Mouse (Mus musculus) cortical plate, adult 2 months (tissue): ENCODE measurements around the gene Myl6. TPM values are rescaled to one million over a fixed set of nuclear protein-coding genes. Genes with fewer than 3 reads are reported as not detected.

Source experiments
- H3K27ac ChIP-seq: fragments of 200-500 bp; 2 replicates; pipeline ENCODE4 v1.5.1; 2012; ENCODE audit warnings: low read length, control low read depth, inconsistent platforms; ENCODE audit not compliant: insufficient read depth
- H3K4me1 ChIP-seq: fragments of 200-500 bp; 2 replicates; pipeline ENCODE4 v1.6.1; 2011; ENCODE audit warnings: low read length; ENCODE audit not compliant: control insufficient read depth, insufficient read depth
- H3K4me3 ChIP-seq: fragments of 200-500 bp; 2 replicates; pipeline ENCODE4 v1.5.1; 2011; ENCODE audit warnings: mild to moderate bottlenecking, low read length, control low read depth; ENCODE audit not compliant: insufficient read depth
- CTCF ChIP-seq: fragments of 200-500 bp; IDR thresholded peaks from 2 replicates; pipeline ENCODE4 v1.5.1; 2011; ENCODE audit warnings: mild to moderate bottlenecking, control low read depth, low read length; ENCODE audit not compliant: insufficient read depth; ENCODE audit errors: extremely low read depth
- POLR2A ChIP-seq: fragments of 200-500 bp; IDR thresholded peaks from 2 replicates; pipeline ENCODE4 v1.6.1; 2011; ENCODE audit warnings: mild to moderate bottlenecking, low read length, control low read depth; ENCODE audit not compliant: insufficient read depth; ENCODE audit errors: extremely low read depth
- polyA plus RNA-seq: library from polyadenylated mRNA; depleted of rRNA; stranded (reverse); fragments of >200 nt; gene quantifications from 2 replicates; pipeline ENCODE4 v1.2.3, GENCODE M21; 2012; rRNA removed

Gene Myl6
- 1,299 and 1,338 TPM in 2 replicates for polyA plus RNA-seq

DNA sequence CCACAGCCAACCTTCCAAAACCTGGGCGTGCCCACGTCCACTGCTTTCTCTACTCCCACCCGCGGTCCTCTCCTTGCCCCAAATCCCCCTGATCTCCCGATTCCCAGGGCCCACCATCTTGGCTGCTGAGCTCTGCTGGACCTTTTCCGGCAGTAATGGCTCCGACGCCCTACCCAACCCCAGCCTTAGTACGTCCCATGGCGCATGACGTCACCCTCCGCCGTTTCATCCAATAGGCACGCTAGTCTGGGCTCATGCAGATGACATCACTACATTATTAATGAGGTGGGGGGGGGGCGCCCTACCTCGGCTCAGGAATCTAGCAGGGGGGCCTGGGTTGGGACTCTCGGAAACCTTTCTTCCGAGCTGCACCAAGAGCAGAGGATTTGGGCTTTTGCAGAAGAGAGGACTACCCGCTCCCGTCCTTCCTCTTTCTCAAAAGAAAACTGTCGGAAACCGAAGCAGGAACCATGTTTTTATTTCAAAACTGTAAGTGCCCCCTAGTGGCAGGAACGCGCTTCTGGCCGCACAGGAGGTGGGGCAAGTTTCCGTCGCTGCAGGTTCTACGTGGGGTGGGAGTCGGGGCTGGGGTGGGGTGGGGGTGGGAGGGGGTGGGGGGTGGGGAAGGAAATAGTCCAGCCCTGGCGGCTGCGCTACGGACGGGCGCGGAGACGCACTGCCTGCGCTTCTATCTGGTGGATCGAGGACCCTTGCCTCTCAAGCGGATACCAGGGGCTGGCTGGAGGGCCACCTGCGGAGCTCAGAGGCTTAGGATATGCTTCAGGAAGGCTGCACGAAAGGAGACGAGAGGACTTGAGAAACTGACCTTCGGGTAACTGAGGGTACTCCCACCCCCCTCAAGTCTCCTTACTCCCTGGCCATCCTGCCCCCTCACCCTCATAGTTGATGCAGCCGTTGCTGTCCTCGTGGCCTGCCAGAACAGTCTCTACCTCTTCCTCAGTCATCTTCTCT, at the start of gene Myl6:
Gene Myl6, minus strand, starts transcription at position 451 of the 972 bp plus-strand sequence.
- H3K4me1 ChIP-seq: peaks cover 2% of the 10 kb centered on the region
- H3K4me3 ChIP-seq: peak within 1 kb of the TSS; percentile 76
- peak within 1 kb of the TSS; percentile 88 for H3K27ac ChIP-seq
- peak; percentile 59 for TF ChIP-seq CTCF
- peak; percentile 100 for TF ChIP-seq POLR2A

DNA sequence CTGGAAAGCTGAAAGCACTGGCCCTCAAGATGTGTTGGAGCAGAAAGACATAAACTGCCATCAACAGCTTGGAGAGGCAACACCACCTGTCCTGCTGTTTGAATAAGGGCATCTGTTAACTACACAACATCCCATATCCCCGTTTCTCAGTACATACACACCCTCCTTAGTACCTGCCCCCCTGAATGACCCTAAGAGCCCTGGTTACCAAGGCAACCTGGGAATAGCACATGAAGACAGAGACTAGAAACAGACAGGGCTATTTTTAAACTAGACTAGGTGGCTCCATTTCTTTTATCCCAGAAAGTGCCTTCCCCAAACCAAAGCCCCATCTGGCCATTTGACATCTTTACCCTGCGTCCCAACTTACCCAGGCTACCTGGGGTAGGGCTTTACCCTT, 49.2 kb upstream of the Myl6 start:
- TF ChIP-seq CTCF: no peak
- TF ChIP-seq POLR2A: no peak
- Histone ChIP-seq H3K4me3 (no peak overlapping the region), H3K27ac (no peak overlapping the region), H3K4me1 (peaks cover 6% of the 10 kb centered on the region; the same call in 1 of the 2 replicates)

DNA sequence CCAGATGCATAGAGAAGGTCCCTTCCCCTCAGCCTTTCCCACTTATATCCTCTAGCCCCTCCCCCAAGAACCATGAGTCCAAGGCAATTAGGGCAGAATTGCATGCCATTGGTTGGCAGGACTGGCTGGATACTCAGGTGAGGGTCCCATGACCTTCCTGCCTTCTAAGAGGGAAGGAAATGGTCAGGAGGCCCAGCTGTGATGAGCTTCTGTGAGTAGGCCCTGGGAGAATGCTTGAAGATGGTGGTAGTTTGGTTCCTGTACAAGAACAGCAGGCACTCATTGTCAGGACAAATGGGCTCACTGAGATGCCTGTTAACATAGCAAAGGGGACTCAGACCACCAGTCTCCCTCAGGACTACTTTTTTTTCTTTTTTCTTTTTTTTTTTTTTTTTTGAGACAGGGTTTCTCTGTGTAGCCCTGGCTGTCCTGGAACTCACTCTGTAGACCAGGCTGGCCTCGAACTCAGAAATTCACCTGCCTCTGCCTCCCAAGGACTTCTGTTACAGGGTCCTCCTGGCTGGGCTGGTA, 44.5 kb upstream of the Myl6 start:
- Histone ChIP-seq H3K4me3 (no peak overlapping the region), H3K27ac (no peak overlapping the region), H3K4me1 (peaks cover 5% of the 10 kb centered on the region; the same call in 1 of the 2 replicates)
- TF ChIP-seq CTCF (no peak), POLR2A (no peak)

DNA sequence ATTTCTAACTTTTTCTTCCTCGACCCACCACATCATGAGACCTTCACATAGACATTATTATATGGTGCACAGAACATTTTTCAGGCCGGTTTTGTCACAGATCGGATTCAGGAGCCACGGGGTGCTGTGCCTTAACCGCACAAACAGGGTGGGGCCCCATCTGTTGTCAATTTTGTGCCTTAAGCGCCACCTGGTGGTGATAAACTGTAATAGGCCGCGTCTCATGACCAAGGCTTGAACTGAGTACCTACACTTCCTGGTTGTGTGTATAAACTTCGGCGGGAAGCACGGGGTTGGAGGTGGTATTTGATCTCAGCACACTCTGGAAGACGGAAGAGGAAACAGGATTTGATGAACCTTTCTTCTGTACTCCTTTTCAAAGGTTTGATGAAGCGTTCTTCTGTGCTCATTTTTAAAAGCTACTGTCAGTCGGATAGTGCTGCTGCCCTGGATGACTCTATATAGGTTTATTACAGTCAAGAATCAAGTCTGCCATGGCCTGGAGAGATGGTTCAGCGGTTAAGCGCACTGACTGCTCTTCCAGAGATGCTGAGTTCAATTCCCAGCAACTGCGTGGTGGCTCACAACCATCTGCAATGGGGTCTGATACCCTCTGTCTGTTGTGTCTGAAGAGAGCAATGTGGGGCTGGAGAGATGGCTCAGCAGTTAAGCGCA, 42.5 kb upstream of the Myl6 start:
- TF ChIP-seq CTCF: peak; percentile 81
- no peak for TF ChIP-seq POLR2A
- Histone ChIP-seq H3K4me1 (no peaks in the 10 kb centered on the region), H3K4me3 (no peak overlapping the region), H3K27ac (no peak overlapping the region)

DNA sequence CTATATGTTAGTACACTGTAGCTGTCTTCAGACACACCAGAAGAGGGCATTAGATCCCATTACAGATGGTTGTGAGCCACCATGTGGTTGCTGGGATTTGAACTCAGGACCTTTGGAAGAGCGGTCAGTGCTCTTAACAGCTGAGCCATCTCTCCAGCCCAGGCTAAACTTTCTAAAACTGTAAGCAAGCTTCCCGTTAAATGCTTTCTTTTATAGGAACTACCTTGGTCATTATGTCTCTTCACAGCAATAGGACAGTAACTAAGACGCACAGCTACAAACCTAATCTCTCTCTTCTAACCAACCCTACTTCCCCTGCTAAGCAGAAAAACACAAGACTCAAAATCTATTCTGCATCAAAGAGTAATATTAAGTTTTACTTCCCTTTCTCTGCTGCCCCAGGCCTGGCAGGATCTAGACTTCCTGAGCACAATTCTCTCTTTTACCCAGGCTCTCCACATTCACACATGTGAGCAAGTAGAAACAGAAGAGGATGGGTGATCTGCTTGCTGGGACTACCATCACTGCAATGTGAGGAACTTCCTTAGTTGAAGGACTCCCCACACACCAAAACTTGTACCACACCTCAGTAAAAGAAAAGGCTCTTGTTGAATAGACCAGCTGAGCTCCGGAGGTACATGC, 41.8 kb upstream of the Myl6 start:
- TF ChIP-seq CTCF: no peak
- no peak overlapping the region for H3K27ac ChIP-seq
- H3K4me1 ChIP-seq: no peaks in the 10 kb centered on the region
- no peak overlapping the region for H3K4me3 ChIP-seq

DNA sequence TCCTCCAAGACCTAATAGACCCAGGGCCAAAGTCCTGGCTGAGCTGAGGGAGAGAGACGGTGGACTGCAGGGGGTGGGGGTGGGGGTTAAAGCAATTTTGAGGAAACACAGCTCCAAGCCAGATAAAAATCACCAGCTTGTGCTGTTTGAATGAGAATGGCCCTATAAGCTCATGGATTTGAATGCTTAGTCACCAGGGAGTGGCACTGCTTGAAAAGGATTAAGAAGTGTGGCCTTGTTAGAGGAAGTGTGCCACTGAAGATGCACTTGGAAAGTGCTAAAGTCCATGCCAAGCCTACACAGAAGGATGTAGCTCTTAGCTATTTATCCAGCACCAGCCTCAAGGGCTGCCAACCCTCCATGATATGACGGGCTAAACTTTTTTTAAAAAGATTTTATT, 41.3 kb upstream of the Myl6 start:
- TF ChIP-seq POLR2A: no peak
- no peak for TF ChIP-seq CTCF
- Histone ChIP-seq H3K27ac (no peak overlapping the region), H3K4me1 (no peaks in the 10 kb centered on the region), H3K4me3 (no peak overlapping the region)

DNA sequence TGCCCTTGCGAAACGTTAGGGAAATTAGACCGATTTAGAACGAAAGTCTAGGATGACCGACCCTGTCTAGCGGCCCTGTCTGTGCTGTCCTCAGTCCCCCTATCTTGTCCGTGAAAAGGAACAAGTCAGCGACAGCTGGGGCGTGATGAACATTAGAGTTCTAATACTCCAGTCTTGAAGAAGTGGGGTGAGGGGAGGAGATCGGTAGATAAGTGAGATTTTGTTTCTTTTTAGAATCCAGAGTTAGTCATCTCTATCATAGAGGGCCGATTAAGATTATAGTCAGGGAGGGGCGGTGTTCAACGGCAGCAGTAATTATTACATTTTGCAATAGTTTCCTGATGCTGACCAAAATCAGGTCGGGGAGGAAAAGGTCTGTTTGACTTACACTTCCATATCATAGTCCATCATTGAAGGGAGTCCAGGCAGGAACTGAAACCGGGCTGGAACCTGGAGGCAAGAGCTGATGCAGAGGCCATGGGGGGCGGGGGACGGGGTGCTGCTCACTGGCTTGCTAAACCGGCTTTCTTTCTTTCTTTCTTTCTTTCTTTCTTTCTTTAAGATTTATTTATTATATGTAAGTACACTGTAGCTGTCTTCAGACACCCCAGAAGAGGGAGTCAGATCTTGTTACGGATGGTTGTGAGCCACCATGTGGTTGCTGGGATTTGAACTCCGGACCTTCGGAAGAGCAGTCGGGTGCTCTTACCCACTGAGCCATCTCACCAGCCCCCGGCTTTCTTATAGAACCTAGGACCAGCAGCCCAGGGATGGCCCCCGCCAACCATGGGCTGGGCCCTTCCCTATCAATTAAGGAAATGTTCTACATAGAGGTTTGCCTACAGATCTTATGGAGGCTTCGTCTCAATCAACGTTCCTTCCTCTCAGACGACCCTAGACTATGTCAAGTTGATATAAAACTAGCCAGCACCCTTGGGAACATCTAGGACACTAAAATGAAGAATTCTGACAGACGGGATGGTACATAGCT, 32.7 kb upstream of the Myl6 start:
- Histone ChIP-seq H3K4me3 (peak overlapping the region; percentile 61), H3K27ac (no peak overlapping the region), H3K4me1 (no peaks in the 10 kb centered on the region; the same call in 1 of the 2 replicates)
- TF ChIP-seq POLR2A (no peak), CTCF (no peak)

DNA sequence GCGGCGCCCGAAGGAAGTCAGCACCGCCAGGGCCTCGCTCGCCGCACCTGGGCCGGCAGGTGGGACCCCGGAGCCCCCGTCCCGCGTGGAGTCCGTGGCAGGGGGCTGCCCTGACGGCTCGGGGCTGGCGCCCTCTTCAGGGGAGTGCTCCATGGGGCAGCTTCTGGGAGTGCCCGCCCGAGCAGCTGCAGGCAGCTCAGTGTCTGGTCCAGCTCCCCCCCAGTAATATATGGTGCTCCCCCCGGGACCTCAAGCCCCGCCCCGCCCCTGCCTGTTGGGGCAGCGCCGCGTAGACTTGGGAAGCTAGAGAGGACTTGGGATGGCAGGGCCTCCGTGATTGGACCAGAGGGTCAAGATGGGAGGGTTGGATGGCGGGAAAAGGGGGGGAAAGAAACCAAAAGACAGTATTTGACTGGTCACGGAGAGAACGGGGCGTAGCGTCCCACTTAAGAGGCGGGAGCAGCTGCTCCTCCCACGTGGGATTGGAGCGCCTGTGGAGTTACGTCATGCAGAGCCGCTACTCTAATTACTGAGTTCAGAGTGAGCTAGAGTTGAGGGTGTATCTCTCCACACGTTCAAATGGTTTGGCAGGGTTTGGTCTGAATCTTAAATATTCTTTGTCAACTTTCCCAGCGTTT, 31.8 kb upstream of the Myl6 start, which contains the start of gene Esyt1:
Gene Esyt1, minus strand, starts transcription at position 201 of the 638 bp plus-strand sequence.
- H3K4me1 ChIP-seq: no peaks in the 10 kb centered on the region; the same call in 1 of the 2 replicates
- H3K4me3 ChIP-seq: peak within 1 kb of the TSS; percentile 61
- H3K27ac ChIP-seq: 0 out of 2 replicates have a peak within 1 kb of the TSS, but pooled peaks have one; percentile 3
- TF ChIP-seq POLR2A: peak; percentile 32; the same call in 1 of the 2 replicates
- no peak for TF ChIP-seq CTCF
